Mouse (Mus musculus) liver, adult 2 months (tissue): ENCODE measurements at regions not wholly inside any gene's neighbourhood (a gene's known extent, or its start where the extent isn't known, plus 50 kb on each side); places are given as distances from the start of the nearest gene placed in this dataset.

ENCODE experiments used
- DNase-seq: peaks from one replicate; pipeline ENCODE4 v3.0.0-alpha.2; 2011; ENCODE audit warnings: low read depth, low spot score; ENCODE audit errors: extremely low read depth
- H3K27ac ChIP-seq: fragments of 200-500 bp; replicated peaks from 2 replicates; pipeline ENCODE4 v1.5.1; 2012; ENCODE audit warnings: low read depth, mild to moderate bottlenecking, control low read depth, inconsistent platforms, low read length; ENCODE audit not compliant: insufficient read depth
- H3K27me3 ChIP-seq: fragments of 200-500 bp; 2 replicates; pipeline ENCODE4 v1.6.1; 2012; ENCODE audit warnings: mild to moderate bottlenecking, moderate library complexity, low read length, inconsistent platforms; ENCODE audit not compliant: control insufficient read depth, insufficient read depth
- H3K36me3 ChIP-seq: fragments of 200-500 bp; 2 replicates; pipeline ENCODE4 v1.6.1; 2012; ENCODE audit warnings: low read length, inconsistent platforms; ENCODE audit not compliant: control insufficient read depth, insufficient read depth
- H3K4me1 ChIP-seq: fragments of 200-500 bp; 2 replicates; pipeline ENCODE4 v1.6.1; 2011; ENCODE audit warnings: low read length; ENCODE audit not compliant: control insufficient read depth, insufficient read depth
- H3K4me3 ChIP-seq: fragments of 200-500 bp; 2 replicates; pipeline ENCODE4 v1.5.1; 2011; ENCODE audit warnings: low read depth, mild to moderate bottlenecking, control low read depth, low read length, moderate library complexity; ENCODE audit not compliant: insufficient read depth
- H3K79me2 ChIP-seq: fragments of 200-500 bp; 2 replicates; pipeline ENCODE4 v1.6.1; 2012; ENCODE audit warnings: inconsistent platforms, mild to moderate bottlenecking, low read length, moderate library complexity; ENCODE audit not compliant: control insufficient read depth, insufficient read depth
- H3K9ac ChIP-seq: fragments of 200-500 bp; 2 replicates; pipeline ENCODE4 v1.6.1; 2012; ENCODE audit warnings: low read depth, mild to moderate bottlenecking, control low read depth, inconsistent platforms, low read length
- CTCF ChIP-seq: fragments of 200-500 bp; IDR thresholded peaks from 2 replicates; pipeline ENCODE4 v1.5.1; 2011; ENCODE audit warnings: low read depth, low read length, control low read depth
- POLR2A ChIP-seq: fragments of 200-500 bp; IDR thresholded peaks from 2 replicates; pipeline ENCODE4 v1.6.1; 2011; ENCODE audit warnings: low read length, control low read depth; ENCODE audit not compliant: insufficient read depth; ENCODE audit errors: extremely low read depth
- WGBS: fragments of 180-500 bp; shearing (Covaris S2); methylation state at CpG from one replicate; pipeline ENCODE4 v1.1.7; 2018; 5-methylcytosine and 5-hydroxymethylcytosine counted together

DNA sequence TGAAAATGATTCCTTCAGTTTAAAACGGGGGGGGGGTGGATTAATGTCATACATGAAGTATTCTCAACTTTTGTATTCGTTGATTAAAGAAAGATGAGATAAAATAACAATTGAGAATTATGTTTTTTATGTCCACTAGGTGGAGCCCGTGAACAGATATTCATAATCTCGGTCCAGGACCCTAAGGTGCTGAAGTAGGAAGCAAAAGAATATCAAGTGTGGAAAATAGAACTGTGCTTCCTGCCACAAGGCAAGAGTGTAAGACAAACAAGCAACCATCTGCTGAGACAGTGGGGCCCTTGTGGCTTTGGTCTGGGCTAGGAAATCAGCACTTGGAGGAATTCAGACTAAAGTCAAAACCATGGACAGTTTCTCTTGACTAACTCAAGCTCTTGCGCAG, 50.9 kb upstream of the Kap start:
- WGBS: 24% methylated on average over 5 of the region's 5 CpGs

DNA sequence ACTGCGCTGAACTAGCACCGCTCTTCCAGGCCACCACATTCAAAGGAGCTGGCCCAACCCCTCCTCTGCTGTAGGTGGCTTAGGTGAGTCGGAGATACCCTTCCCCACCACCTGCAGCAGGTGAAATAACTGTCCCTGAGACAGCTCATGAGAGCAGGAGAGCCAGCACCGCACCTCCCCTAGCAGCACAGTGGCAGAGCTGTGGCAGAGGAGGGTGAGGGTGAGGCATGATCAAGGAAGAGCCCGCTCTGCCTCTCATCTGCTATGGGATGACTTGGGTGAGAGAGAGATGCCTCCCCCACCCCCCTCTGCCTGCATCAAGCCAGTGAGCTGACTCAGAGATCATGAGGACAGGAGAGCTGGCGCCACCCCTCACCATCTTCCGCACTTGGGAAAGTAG, 81.1 kb upstream of the Kap start:
- H3K4me3 ChIP-seq: no peak overlapping the region
- H3K27ac ChIP-seq: no peak overlapping the region
- H3K9ac ChIP-seq: no peak overlapping the region
- H3K27me3 ChIP-seq: no peaks in the 10 kb centered on the region
- WGBS: 77% methylated on average over 7 of the region's 7 CpGs
- DNase-seq: no peak
- H3K79me2 ChIP-seq: no peaks in the 10 kb centered on the region
- no peak for TF ChIP-seq POLR2A
- TF ChIP-seq CTCF: no peak
- H3K4me1 ChIP-seq: no peaks in the 10 kb centered on the region
- H3K36me3 ChIP-seq: no peaks in the 10 kb centered on the region

More for the DNA sequence above, 50.9 kb upstream of the Kap start:
- Histone ChIP-seq H3K27ac (no peak overlapping the region), H3K9ac (no peak overlapping the region), H3K79me2 (no peaks in the 10 kb centered on the region), H3K4me1 (no peaks in the 10 kb centered on the region), H3K36me3 (no peaks in the 10 kb centered on the region), H3K4me3 (no peak overlapping the region), H3K27me3 (0 out of 2 replicates have a peak, but pooled peaks cover 5% of the 10 kb centered on the region)
- DNase-seq: peak; percentile 10
- TF ChIP-seq CTCF (no peak), POLR2A (no peak)

DNA sequence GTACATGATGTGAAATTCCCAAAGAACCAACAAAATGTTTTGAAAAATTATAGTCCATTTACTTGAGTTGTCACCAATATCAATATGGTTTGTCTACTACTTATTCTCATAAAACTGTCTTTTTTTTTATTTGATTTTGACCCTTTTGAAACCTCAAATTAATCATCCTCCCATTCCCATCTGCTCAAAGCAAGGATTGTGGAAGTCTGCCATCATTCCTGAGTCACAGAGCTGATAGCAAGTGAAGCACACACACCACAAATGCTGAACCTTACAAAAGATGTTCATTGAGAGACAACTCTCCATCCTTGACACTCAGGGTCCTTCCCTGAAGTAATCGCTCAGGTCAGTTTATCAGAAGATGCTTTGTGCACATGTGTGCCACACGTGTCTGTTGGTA, 82.1 kb upstream of the Kap start:
- Histone ChIP-seq H3K27me3 (no peaks in the 10 kb centered on the region), H3K27ac (no peak overlapping the region), H3K36me3 (no peaks in the 10 kb centered on the region), H3K79me2 (no peaks in the 10 kb centered on the region), H3K9ac (no peak overlapping the region), H3K4me1 (no peaks in the 10 kb centered on the region), H3K4me3 (no peak overlapping the region)
- WGBS: 90% methylated on average over 2 of the region's 2 CpGs
- no peak for DNase-seq
- no peak for TF ChIP-seq CTCF

DNA sequence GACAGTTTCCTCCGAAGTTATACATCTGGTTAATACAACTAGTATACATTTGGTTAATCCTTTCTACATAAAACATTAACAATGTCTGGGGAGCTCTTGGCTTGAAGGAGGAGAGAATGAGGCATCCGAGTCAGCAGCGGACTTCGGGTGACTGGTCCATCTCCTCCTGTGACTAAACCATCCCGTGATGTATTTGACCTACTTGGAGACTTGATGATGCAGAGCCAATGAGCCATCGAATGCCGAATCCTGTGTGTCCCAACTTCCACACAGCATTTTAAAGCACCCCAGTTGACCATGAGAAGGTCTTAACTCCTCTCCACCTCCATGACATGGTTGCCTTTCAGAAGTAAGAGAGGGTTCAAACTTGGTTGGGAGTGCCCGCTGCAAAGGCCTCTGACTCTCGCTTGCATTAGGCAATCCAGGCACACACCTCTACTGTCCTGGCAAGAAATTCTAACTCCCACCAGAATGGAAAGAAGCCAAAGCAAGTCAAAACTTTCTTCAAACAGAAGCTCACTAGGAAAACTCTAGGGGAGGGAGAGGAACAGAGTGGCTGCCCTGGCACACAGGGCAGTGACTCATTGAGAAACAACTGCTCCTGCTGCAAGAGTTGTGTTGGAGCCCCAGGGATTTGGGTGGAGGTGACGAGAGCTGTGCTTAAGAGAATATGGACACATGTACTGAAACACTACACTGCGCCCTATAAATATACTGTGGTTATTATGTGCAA, 75.4 kb upstream of the Etv6 start:
- Histone ChIP-seq H3K4me3 (no peak overlapping the region), H3K27ac (no peak overlapping the region), H3K9ac (no peak overlapping the region), H3K36me3 (no peaks in the 10 kb centered on the region), H3K79me2 (no peaks in the 10 kb centered on the region; the same call in 1 of the 2 replicates), H3K4me1 (peaks cover 3% of the 10 kb centered on the region; the same call in 1 of the 2 replicates), H3K27me3 (no peaks in the 10 kb centered on the region)
- TF ChIP-seq CTCF (no peak), POLR2A (no peak)
- 73% methylated on average over 11 of the region's 11 CpGs for WGBS
- DNase-seq: no peak

DNA sequence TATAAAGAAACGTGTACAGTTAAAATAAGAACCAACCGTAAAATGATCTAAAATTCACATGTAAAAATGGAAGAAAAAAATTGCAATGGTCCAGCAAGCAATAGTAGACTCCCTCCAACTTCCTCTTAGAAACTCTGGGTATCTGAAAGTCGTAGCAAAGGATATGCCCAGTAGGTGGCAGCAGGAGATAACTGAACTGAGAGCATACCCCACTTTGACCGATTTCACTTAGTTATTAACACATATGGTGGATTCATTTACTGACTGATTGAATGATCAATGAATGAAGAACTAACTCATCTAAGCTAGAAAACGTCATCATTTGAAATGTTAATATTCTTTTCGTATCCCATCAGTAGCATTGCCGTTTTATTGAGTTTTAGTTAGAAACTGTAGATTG, 74.8 kb upstream of the Etv6 start:
- WGBS: 26% methylated on average over 7 of the region's 7 CpGs
- no peaks in the 10 kb centered on the region for H3K27me3 ChIP-seq
- H3K4me1 ChIP-seq: peaks cover 3% of the 10 kb centered on the region; the same call in 1 of the 2 replicates
- TF ChIP-seq POLR2A: no peak
- peak; percentile 70 for TF ChIP-seq CTCF
- no peaks in the 10 kb centered on the region; the same call in 1 of the 2 replicates for H3K79me2 ChIP-seq
- H3K36me3 ChIP-seq: no peaks in the 10 kb centered on the region
- H3K9ac ChIP-seq: no peak overlapping the region
- H3K27ac ChIP-seq: no peak overlapping the region
- DNase-seq: peak; percentile 70
- H3K4me3 ChIP-seq: no peak overlapping the region

DNA sequence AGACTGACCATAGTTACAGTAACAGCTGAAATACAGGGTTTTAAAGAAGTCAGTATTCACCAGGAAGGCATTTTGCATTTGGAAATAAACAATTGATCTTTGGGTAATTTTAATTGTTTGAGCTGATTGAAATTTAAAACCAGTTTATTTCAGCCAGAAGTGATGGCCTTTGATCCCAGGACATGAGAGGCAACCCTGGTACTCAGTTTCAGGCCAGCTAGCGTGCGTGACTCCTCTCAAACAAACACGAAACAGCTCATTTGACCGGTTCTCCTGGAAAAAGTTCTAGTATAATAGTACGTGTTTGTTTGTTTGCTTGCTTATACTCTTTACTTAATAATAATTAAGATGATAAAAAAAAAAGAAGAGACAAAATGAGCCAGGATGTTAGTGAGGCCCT, 72.9 kb upstream of the Etv6 start:
- Histone ChIP-seq H3K27me3 (no peaks in the 10 kb centered on the region), H3K4me3 (no peak overlapping the region), H3K36me3 (no peaks in the 10 kb centered on the region), H3K4me1 (peaks cover 3% of the 10 kb centered on the region; the same call in 1 of the 2 replicates), H3K27ac (no peak overlapping the region; the same call in 1 of the 2 replicates), H3K79me2 (no peaks in the 10 kb centered on the region; the same call in 1 of the 2 replicates), H3K9ac (no peak overlapping the region)
- WGBS: 29% methylated on average over 5 of the region's 5 CpGs
- DNase-seq: peak; percentile 90
- TF ChIP-seq POLR2A: no peak
- TF ChIP-seq CTCF: no peak
